Mouse (Mus musculus) cerebellum, adult (tissue): ENCODE results near the gene Robo1.

Experiments used
- ATAC-seq: cut with Nextera tagmentation; 2 replicates; pipeline ENCODE4 v1.9.2; 2017; ENCODE audit warnings: mild to moderate bottlenecking, moderate library complexity, mixed read lengths; ENCODE audit not compliant: insufficient number of reproducible peaks, low FRiP score, low TSS enrichment

The Robo1 gene

DNA sequence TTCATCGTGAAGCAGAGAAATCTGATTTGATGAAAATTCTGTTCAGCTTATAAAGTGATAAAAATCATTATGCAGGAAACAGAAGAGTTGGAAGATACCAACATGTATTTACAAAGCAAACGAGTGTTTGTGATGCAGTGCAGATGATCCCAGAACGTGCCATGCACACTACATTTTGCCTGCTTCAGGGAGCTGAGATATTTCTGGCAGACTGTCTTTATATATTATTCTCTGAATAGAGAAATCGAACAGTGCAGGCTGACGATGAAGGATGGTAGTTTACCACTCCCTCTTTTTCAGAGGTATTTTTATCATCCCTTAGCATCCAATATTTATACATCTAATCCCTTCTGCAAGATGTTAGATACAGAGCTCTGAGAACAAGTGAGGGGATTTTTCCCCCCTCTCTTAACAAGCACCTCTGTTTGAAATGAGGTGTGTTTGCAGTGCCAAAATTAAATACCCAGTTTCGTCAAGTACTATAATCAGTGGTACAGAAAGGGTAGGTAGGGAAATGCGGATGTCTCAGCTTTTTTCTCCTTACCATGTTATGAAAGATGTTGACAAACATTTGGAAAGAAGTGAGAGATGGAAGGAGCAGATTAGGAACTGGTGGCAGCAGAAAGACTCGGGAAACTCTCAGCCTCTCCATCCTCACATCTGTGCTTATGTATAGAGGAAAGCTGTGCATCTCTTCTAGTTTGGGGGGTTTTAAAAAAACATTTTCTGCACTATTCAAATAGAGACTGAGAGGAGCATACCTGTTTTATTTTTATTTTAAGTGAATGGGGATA is at the start of gene Robo1:
Gene Robo1 (plus strand): TSS at position 770 of the 794 bp plus-strand sequence.
- ATAC-seq, result peak; percentile 26; the same call in 1 of the 2 replicates

DNA sequence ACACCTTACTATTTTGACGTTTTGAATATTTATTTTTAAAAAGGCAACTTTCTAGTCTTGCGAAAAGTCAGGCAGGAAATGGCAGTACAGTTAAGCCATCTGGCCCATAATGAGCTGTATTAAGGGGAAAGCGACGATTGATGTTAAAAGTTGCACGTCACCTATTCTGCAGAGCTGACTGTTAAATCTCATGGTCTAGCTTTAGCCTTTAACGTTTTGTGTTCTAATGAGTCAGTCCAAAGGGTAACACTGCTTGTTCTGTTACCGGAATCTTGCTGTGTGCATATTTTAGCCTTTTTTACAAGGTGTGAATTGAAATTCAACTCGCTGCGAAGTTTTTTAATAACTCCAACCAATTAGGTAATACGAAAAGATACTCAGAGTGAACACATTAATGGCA is 40.3 kb upstream of the Robo1 start:
- no peak for ATAC-seq

DNA sequence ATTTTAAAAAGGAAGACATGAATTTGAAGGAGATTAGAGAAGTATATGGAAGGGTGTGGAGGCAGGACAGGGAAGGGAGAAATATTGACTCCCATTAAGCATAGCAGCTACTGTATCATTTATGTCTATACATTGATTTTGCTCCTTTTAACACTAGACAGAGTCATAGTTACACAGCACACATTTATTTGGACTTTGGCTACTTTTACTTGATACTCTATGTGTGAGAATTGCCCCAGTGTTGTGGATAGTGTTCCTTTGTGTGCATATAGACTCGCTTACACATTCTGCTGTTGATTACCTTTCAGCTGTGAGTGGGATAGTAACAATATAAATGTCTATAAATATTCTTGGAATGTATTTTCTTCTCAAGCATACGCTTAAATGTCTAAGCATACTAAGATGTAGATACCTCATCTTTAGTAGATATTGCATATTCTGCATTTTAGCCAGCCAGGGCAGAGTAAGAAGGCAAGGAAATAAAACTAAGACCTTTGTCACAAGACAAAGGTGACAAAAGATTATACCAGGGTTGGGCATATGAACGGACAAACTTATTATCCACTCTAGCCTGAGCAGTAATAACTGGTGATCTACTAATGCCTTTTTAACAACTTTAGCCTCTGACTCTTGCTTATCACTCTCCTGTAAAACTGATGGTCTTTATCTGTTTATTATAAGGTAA is 31.6 kb upstream of the Robo1 start:
- ATAC-seq, result no peak

DNA sequence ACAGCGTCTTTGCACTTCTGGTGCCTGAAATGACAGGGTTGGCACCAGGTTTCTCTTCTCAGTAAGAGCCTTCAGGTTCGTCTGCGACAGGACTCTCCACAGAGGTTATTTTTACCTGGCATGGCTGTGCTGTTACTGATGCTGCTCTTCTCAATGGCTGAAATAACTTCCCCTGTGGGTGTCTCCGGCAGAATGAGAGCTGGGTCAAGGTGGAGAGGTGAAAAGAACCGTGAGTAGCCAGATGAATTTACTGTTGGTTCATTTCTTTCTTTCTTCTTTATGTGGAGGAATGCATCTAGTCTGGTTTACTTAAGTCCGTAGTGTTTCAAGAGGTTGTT is 194 bp downstream of the Robo1 start:
- ATAC-seq, result no peak

DNA sequence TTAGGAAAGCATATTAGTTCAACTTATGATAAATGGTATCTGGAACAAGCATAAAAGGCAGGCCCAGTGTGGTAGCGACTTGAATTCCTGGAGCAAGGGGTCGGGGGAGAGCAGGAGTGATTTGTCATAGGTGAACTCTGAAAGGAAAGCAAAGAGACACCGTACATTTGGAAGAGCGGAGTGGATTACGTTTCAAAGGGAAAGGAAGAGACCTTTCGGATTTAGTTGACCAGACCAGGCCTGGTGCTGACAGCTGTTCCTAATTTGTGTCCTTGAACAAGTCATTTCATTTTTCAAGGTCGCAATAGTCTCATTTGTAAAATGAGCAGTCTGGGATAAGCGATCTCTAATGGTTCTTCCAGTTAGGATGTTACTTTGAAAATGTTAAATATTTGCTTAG is 19.2 kb downstream of the Robo1 start:
- ATAC-seq, result no peak

DNA sequence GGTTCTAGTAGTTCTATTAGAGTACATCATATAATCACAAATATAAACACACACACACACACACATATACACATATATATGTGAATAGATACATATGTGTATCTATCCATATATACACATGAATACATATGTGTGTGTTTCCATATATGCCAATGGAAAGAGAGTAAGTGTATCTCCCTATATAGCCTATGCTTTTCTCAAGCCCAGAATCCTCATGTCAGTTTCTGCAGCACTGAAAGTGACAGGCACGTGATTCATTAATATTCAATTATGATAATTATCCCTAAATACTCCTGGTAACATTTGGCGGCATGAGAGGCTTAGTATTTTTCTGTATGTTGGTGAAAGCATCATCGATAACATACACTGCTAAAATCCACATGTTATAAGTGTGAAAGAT is 20.5 kb downstream of the Robo1 start:
- ATAC-seq, result no peak

DNA sequence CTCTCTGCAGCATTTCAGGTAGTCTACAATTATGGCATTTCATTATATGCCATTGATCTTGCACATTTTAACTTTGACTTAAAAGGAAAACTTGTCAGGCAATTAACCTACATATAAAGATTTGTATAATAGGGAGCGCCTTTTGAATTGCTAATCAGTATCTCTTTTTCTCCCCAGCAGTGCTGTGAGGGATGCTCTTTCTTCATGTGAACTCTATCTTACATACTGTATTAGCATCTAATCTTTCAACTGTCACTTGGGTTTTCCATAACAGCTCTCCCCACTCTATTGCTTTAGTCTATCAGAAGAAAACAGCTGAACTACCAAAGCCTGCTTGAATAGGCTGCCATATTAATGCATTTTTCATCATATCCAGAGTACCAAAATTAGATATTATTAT is 29.7 kb downstream of the Robo1 start:
- ATAC-seq, result no peak

DNA sequence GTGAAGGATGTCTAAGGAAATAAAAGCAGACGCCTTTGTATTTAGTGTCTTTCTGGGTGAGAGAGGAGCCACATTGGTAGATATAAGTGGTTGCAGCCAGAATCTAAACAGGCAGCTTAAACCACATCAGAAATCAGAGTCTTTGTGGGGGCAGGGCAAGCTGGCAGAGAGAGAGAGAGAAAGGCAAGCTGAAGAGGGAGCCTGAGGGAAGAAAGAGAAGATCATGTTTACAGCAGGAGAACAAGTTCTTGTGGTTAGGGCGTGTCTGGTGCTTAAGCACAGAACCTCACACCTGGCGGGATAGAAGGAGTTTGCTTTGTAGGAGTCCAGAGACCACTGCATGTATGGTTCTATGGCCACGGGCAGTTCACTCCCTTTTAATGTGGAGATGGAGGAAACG is 42.3 kb downstream of the Robo1 start:
- ATAC-seq, result no peak

DNA sequence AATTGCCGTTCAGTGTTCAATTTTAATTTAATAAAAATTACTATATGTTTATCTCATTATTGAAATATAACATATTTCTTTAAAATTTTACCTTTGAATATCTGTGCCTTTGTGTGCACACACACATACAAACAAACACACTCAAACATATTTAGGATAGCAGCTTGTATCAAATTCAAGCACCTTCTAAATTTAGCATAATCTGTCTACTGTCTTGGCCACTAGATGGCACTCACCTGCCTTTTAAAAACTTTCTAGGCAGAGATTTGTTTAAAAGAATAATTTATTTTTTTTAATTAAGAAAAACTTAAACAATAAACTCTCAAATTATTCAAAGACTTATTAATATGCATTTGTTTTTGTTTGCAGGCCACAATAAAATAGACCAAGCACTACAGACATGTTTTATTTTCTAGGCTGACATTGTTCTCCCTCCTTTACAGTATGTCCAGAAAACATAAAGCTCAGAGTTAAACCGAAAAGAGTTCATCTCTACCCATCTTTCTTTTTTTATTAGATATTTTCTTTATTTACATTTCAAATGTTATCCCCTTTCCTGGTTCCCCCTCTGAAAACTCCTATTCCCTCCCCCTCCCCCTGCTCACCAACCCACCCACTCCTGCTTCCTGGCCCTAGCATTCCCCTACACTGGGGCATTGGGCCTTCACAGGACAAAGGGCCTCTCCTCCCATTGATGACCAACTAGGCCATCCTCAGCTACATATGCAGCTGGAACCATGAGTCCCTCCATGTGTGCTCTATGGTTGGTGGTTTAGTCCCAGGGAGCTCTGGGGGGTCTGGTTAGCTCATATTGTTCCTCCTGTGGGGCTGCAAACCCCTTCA is 48.6 kb downstream of the Robo1 start:
- ATAC-seq, result no peak

DNA sequence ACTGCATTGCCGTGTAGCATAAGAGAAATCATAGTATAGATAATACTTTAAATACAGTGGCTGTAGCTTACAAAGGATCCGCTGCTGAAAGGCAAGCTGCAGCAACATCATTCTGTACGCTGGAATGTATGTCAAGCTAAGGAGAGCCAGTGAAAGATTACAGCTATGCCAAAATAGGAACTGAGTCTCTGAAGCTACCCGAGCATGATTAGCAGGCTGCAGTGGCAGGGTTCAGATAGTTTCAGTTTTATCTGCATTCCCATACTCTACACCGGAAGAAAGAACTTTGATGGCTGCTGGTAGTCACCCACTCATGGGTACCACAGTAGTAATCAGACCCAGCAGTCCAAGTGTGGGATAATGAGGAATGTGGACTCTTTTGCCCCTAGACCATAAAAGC is 68.8 kb downstream of the Robo1 start:
- no peak for ATAC-seq

DNA sequence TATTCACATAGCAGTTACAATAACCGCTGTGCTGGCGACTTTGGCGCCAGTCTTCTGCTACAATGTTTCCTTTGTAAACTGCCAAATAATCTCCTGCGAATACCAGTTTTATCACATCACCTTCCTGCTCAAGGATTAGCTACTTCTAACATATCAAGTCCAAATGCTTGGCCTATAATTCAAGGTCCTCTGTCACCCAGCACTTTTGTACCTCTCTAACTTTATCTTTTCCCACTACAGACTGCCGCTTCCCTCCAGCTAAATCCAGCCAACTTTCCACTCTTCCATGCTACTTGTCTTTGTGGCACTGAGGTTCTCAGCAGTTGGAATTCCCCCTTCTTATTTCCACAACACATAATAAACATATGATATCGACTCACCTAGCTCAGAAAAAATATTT is 73.7 kb downstream of the Robo1 start:
- ATAC-seq, result no peak

DNA sequence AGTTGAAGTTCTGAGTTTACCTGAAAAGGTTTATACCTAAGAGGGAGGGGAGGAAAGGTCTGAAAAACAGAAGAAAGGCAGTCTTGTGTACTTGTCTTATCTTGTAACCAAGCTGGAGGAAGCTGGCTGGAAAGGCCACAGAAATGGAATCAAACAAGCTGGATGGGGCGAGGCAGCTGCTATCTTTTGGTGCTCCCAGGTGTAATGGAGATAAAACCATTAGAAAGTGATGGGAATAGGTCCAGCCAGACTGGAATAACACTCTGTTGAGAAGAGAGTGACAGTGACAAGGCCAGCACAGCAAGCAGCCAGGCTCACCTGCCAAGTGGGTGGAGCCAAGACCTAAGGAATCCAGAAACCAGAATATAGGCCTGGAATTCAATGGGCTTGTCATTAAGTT is 75.5 kb downstream of the Robo1 start:
- no peak for ATAC-seq

DNA sequence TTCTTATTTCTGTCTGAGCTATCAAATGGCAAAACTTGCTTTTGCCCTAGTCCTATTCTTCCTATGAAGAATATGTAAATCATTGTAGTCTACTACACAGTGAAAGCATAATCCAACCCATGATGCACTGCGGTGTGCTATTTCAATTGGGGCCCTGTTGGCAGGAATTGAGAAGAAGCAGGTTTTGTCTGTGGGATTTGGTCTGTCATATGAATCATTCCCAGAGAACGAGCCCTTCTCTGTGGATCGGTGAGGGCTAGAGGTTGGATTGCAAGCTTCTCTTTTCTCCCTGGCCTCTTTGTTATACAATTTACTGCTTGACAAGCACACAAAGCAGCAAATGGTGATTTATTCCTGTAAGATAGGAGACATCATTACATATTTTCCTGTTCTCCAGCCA is 85.4 kb downstream of the Robo1 start:
- ATAC-seq, result no peak

DNA sequence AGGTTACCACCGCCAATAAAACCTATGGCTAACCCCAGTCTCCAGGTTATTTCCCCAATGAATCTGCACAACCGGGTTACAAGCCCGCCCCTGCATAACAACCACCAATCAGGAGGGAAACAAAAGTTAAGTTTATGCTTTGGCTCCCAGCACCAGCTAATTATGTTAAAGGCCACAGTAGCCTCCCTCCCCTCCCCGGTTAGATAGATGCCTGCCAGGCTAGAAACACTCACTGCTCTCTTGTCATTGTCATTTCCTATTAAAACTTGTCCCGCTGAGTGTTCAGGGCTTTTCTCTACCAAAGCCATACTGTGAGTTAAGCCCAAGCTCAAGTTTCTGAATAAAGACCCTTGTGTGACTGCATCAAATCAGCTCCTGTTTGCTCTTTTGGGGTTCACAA is 90.7 kb downstream of the Robo1 start:
- ATAC-seq, result no peak

DNA sequence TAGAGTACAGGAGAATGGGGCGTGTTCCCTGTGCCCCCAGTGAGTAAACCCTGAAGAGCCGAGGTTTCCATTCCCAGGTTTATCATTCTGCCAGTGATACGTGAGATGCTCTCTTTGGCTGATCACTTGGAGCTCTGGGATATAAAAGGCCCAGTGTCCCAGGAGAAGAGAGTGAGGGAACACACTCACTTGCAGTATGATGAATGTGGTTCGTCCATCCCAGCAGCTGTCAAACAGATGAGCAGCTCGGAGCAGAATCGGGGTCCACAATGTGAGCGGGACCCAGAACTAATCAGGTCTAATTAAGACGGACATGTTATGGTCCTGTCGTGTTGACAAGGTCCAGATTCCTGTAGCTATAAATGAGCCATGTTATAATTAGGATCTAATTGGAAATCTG is 94.3 kb downstream of the Robo1 start:
- ATAC-seq, result no peak

DNA sequence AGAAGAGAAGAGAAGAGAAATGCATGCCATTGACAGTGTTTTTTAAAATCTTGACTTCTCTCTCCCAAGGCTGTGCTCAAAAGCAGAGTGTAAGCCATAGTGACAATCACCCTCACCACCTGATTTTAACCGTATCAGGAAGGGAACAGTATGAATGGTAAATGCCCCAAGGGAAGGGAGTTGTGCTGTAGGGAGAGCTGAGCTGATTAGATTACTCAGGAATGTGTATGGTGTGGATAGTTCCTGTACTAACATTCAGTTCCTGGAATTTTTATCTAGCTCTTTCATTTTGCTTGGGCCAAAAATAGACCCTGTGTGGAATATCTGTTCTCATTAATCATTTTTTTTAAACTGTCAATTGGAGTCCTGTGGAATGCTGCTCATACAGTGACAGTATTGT is 101.7 kb downstream of the Robo1 start:
- ATAC-seq, result no peak

DNA sequence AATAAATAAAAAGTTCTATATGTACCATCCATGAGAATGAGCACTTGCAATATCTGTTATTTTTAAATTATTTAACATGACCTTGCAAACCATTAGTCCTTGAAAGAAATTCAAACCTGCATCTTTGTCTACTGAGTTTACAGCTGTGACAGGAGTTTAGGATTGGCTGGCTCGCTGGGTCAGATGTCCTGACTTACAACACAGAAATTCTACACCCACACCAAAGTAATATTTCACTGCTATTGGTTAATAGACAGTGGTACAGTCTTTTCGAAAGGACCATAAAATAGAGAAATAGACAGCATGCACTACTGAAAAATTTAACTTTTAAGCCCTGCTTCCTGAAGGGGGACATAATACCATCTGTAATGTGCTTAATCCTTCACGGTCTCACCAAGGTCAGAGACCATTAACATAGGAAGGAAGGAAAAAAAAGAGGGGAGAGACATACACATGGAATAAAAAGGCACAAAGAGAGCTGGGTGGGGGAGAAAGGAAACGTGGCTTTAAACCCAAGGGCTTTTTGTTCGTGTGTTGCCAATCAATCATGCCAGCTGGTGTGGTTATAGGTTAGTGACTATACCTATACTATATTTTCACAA is 103.7 kb downstream of the Robo1 start:
- ATAC-seq, result no peak

DNA sequence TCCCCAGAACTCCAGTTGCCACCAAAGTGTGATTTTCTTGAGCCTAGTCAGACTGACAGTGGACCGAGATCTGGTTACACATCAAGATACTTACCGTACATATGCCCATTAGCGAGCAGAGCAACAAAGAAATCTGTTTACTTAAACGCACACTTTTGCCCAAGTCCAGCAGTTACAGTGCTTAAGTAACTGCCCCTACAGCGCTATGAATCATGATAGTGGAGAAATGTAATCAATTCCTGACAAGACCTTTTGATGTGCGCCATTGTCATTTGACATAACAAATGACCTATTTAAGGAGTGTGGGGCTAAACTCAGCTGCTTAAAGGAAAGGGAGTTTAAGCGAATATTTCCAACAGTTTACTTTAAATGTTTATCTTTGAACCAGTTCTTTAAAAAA is 104.8 kb downstream of the Robo1 start:
- ATAC-seq, result no peak

DNA sequence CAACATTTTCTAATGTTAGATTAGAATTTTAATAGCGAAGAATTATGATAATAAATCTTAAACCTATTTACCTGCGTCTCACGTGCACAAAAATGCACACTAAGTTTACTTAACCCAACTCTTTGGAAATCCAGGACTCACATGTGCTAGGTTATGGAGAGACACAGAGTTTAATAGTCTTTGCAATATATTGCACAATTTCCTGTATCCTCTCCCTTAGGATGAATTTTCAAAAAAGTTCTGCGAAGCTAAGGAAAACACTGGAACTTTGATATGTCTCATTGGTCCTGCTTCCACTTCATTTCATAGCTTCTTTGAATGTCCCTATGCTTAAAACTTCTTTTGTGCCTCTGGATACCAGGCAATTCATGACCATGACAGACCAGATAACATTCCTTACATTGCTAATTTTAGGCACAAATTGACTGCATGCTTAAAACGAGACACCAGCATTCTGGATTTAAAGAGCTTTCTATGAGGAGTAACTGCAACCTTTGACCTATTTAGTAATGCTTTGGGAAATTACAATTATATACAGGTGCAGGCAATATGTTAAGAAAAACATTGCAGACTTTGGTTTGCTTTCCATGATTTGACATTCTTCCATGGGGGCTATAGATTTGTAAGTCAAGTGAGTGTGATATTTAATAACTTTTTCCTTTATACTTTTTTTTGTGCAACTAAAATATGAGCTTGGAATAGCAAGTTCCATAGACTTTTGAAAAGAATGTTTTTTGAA is 111.4 kb downstream of the Robo1 start:
- no peak for ATAC-seq

DNA sequence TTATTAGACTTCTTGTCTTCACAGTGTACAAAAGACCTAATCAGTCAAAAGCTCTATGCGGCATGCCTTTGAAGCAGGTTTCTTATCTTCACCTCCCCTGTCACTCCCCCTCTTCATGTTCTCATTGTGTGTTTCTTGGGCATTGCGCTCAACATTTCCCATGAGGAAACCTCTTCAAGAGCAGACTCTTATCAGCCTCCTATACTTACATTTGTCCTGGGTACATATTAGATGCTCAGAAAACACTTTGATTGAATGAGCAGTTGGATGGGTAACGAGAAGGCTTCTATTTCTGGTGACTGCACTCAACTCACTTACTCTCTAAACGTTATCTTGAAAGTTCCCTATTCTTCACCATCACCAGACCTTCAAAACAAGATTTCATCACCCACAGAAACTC is 114.3 kb downstream of the Robo1 start:
- ATAC-seq, result no peak
